Mouse (Mus musculus) stomach, postnatal 0 days (tissue): ENCODE data around the gene Selenos.

Experiments
- CTCF ChIP-seq: IDR thresholded peaks from 2 replicates; pipeline ENCODE4 v1.5.1; 2016; ENCODE audit warnings: antibody characterized with exemption, low read depth, mild to moderate bottlenecking, moderate library complexity
- EP300 ChIP-seq: optimal IDR thresholded peaks from 2 replicates; pipeline ENCODE3; 2016; ENCODE audit warnings: antibody characterized with exemption

DNA sequence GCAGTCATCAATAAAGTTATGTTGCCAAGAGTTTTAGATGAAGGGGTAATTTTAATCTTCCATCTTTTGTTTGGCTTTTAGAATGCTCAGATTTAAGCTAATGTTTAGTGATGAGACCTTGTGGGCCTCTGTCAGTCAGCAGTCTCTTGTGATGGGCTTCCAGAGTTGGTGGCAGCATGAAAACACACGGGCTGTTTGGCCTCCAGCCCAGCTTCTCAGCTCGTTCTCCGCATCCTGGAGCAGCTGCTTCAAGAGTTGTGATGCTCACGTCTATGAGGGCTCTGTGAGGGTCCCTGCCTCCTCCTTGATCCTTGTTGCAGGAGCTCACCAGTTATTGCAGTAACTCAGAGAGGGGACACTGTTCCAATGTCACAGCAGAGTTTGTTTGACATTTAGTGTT lies 58.9 kb downstream of the Selenos start:
- no peak for TF ChIP-seq EP300
- TF ChIP-seq CTCF = no peak
